Mouse (Mus musculus): ENCODE data around the gene Adap2. TPM values are rescaled to one million over a fixed set of nuclear protein-coding genes. Genes with fewer than 3 reads are reported as not detected.
A peak's percentile ranks its signal among the peaks of the same experiment; 100 is the strongest.
"Not testable (repeated sequence)": the region's sequence is repeated elsewhere in the genome, so short reads cannot be mapped to it uniquely, and the experiment has no call there.

Gene Adap2
- polyA plus RNA-seq, 1 experiment from 2014 or later: 0.19 TPM

DNA sequence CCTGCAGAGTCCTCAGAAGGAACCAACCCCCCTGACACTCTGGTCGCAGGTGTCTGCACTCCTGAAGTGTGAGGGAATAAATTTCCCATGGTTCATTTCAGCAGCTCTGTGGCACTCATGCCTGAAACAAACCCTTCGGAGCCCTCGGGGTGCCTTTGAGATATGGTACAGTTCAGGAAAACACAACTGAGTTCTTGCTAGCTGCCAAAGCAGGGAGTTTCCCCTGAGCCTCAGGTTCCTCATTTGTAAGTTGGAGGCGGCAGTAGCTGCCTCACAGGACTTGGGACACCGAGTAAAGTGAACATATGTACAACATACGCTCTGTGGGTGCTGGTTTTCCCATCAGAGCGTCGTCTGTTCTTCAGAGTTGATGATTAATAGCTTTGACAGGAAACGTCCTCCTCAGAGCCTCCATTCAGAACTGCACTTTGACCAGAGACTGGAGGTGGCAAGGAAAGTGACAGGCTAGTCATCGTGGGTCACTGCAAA lies 8.1 kb upstream of the Adap2 start:
- ChIA-PET CTCF (no interaction called here), POLR2A (no interaction called here)
- DNase-seq (ENCODE audit: low read depth, low spot score) (no peak), ATAC-seq (no peak)
- TF ChIP-seq CTCF (IDR thresholded peaks at IDR 0.05): no peak
- in situ Hi-C loops (cut with MboI; ENCODE audit: low pct_unique_long_range_greater_than_20kb): no loop called here
- no peaks in the 10 kb centered on the region for H3K27me3 ChIP-seq

DNA sequence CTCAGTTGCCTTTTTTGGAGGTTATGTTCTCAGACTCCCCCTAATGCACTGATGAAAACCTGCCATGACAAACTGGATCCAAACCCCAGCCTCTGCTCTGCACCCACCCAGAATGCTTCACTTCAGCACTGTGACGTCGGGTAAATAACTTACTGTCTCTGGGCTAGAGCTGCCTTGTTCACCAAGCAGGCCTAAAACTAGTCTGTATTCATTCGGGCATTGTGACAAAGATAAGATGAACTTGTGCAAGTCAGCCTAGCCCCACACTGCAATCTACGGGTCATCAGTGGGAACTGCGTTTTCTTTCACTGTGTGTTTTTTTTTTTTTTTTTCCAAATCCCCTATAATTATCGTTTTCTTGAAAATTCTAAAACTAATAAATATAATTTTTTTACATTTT lies 6.2 kb upstream of the Adap2 start:
- CTCF ChIA-PET: no interaction called here

DNA sequence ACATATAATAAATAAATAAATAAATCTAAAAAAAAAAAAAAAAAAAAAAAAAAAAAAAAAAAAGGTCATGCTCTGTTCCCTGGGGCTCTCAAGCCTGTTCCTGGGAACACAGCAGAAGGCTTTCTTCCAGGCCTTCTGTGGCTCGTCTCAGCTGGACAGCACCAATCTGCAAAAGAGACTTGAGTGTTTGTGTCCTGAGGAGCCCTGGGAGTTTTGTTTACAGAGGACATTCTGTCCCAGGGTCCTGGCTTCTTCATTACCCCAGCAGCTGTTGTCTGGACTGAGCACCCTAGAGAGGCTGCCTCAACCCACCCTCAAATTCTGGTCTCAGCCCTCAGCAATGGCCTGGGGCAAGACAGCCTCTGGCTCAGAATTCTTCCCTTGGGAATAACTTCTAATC lies 5.6 kb upstream of the Adap2 start:
- DNase-seq (ENCODE audit: low read depth, low spot score) (no peak), ATAC-seq (no peak)
- ChIA-PET POLR2A (no interaction called here), CTCF (no interaction called here)
- in situ Hi-C loops (cut with MboI; ENCODE audit: low pct_unique_long_range_greater_than_20kb): no loop called here
- no peak for TF ChIP-seq CTCF (IDR thresholded peaks at IDR 0.05)
- no peaks in the 10 kb centered on the region for H3K27me3 ChIP-seq

More for the DNA sequence above, 6.2 kb upstream of the Adap2 start:
- ATAC-seq (no peak), DNase-seq (ENCODE audit: low read depth, low spot score) (no peak)
- no peaks in the 10 kb centered on the region for H3K27me3 ChIP-seq
- POLR2A ChIA-PET: no interaction called here
- in situ Hi-C loops (cut with MboI; ENCODE audit: low pct_unique_long_range_greater_than_20kb): no loop called here
- no peak for TF ChIP-seq CTCF (IDR thresholded peaks at IDR 0.05)

DNA sequence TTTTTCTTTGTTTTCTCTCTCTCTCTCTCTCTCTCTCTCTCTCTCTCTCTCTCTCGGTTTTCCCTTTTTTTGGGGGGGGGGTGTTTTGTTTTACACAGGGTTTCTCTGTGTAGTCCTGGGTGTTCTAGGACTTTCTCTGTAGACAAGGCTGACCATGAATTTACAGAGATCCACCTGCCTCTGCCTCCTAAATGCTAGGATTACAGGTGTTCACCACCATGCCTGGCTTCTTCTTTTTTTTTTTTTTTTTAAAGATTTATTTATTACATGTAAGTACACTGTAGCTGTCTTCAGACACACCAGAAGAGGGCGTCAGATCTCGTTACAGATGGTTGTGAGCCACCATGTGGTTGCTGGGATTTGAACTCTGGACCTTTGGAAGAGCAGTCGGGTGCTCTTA lies 4.9 kb upstream of the Adap2 start:
- DNase-seq (ENCODE audit: low read depth, low spot score); POLR2A ChIA-PET; CTCF ChIA-PET; H3K27me3 ChIP-seq; ATAC-seq; in situ Hi-C loops (cut with MboI; ENCODE audit: low pct_unique_long_range_greater_than_20kb): not testable (repeated sequence)

DNA sequence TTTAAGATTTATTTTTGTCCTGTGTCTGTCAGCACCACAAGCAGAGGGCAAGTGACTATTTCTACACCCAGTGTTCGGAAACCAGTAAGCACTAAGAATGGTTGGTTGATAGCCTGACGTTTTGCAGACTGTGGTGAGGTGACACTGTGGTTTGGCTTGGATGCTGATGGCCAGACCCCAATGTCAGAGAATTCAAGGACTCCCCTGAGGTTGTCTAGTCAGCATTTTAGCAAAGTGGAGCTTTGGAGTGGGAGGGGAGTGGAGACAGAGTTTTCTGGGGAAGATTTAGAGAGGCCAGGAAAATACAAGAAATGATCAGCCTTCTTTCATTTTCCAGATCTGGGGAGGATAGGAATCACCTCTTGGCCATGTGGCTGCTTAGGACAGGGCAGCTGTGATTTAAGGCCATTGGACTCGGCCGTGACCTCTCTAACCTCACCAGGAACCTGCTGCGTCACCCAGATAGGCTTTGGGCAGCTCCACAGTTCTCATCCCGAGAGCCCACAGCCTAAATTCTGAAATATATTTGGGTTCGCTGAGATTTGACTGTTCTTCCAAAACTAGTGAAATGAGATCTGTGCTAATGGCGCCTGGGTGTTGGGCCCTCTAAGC lies 4.4 kb upstream of the Adap2 start:
- in situ Hi-C loops (cut with MboI; ENCODE audit: low pct_unique_long_range_greater_than_20kb): no loop called here
- ChIA-PET CTCF (no interaction called here), POLR2A (no interaction called here)
- TF ChIP-seq CTCF (IDR thresholded peaks at IDR 0.05): no peak
- DNase-seq (ENCODE audit: low read depth, low spot score): no peak
- ATAC-seq: no peak
- H3K27me3 ChIP-seq: no peaks in the 10 kb centered on the region

DNA sequence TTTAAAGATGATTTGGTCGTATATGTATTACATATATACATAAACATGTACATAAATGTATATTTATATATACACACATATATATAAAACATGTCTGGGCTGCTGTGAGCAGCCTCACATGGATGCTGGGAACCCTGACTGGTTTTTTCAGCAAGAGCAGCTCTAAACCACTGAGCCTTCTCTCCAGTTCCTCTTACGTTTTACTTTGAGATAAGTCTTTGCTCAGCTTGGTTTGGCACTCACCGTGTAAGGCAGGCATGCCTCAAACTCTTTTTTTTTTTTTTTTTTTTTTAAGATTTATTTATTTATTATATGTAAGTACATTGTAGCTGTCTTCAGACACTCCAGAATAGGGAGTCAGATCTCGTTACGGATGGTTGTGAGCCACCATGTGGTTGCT lies 3.3 kb upstream of the Adap2 start:
- no peak for TF ChIP-seq CTCF (IDR thresholded peaks at IDR 0.05)
- ChIA-PET CTCF (interaction anchor here (0.8 kb wide), 1 partner anchor 14 kb away, joined by 4 read pairs; no protein-coding TSS in a partner anchor), POLR2A (interaction anchor here (0.6 kb wide), 1 partner anchor 98 kb away, joined by 3 read pairs; no protein-coding TSS in a partner anchor)
- ATAC-seq (no peak), DNase-seq (ENCODE audit: low read depth, low spot score) (no peak)
- H3K27me3 ChIP-seq: no peaks in the 10 kb centered on the region
- in situ Hi-C loops (cut with MboI; ENCODE audit: low pct_unique_long_range_greater_than_20kb): no loop called here

DNA sequence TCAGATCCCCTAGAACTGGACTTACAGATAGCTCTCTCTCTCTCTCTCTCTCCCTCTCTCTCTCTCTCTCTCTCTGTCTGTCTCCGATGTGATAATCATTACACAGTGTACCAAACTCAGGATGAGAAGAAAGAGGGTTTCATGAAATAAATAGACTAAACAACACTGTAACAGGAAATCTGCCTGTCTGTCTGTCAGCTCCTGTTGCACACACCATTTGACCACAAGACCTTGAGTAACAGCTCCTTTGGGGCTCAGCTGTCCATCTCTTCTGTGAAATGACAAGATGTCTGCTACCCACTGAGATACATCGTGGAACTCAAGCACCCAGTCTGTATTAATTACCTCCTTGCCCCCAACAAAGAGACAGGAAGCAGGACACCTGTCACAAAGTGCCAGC lies 2.4 kb upstream of the Adap2 start:
- ChIA-PET CTCF (no interaction called here), POLR2A (no interaction called here)
- ATAC-seq: no peak

DNA sequence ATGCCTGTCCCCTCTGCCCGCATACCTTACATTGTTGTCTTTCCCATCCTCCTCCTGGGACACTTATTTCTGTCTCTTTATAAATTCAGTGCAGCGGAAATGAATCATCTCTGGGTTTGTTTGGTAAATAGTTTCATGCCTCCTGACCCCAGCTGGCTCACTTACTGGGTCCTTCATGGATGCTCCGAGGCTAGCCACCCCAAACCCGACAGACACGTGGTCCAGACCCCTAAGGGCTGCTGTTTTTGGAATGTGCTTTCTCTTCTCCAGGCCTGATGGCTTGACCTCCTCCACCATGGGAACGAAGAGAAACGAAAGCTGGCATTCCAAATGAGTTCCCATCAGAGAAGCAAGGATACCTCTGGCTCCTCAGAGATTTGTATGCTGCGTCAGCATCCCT lies 1.5 kb upstream of the Adap2 start:
- ChIA-PET POLR2A (no interaction called here), CTCF (interaction anchor here (1.5 kb wide), 1 partner anchor 31 kb away, joined by 3 read pairs; the partner anchor contains the start of gene Rnf135)
- H3K27me3 ChIP-seq: no peaks in the 10 kb centered on the region
- ATAC-seq (peak; percentile 47), DNase-seq (ENCODE audit: low read depth, low spot score) (no peak)
- in situ Hi-C loops (cut with MboI; ENCODE audit: low pct_unique_long_range_greater_than_20kb): no loop called here
- no peak for TF ChIP-seq CTCF (IDR thresholded peaks at IDR 0.05)

More for the DNA sequence above, 2.4 kb upstream of the Adap2 start:
- H3K27me3 ChIP-seq: no peaks in the 10 kb centered on the region
- in situ Hi-C loops (cut with MboI; ENCODE audit: low pct_unique_long_range_greater_than_20kb): no loop called here
- DNase-seq (ENCODE audit: low read depth, low spot score): no peak
- no peak for TF ChIP-seq CTCF (IDR thresholded peaks at IDR 0.05)

DNA sequence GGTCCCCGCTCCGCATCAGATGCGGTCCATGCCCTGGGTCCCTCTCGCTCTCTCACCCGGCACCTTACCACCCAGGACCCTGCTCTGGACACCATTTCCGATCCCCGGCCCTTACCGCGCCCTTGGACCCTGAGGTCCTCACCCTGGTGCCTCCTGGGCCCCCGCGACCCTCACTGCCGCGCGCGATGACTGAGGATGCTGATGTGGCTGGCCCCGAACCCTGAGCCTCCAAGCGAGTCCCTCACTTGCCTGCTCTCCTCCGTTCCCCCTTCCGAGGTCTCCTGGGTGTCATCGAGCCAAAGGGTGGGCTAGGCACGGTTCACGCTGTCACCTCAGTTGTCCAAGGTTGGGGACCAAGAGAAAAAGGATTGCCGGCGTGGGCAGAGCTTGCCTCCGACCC lies 596 bp downstream of the Adap2 start:
- H3K27me3 ChIP-seq: no peaks in the 10 kb centered on the region
- in situ Hi-C loops (cut with MboI; ENCODE audit: low pct_unique_long_range_greater_than_20kb): no loop called here
- ChIA-PET CTCF (no interaction called here), POLR2A (no interaction called here)
- DNase-seq (ENCODE audit: low read depth, low spot score) (no peak), ATAC-seq (no peak)
- no peak for TF ChIP-seq CTCF (IDR thresholded peaks at IDR 0.05)

DNA sequence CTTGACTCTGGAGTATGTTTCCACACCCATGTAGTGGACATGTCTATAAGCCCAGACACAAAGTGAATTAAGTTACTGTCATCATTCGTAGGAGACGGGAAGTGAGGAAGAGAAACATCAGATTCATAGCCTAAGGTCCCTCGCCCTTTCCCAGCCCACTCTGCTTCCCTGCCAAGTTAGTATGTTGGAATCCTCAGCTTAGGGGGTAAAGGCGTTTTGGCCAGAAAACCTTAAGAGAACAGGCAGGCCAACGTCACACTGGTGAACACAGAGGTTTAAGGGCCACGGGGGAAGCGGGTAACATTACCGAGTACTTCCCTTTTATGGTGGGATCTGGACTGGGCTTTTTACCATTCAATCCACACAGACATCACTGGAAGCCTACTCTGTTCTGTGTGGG lies 1.6 kb downstream of the Adap2 start:
- TF ChIP-seq CTCF (IDR thresholded peaks at IDR 0.05): no peak
- ATAC-seq (no peak), DNase-seq (ENCODE audit: low read depth, low spot score) (no peak)
- in situ Hi-C loops (cut with MboI; ENCODE audit: low pct_unique_long_range_greater_than_20kb): no loop called here
- ChIA-PET POLR2A (no interaction called here), CTCF (no interaction called here)
- H3K27me3 ChIP-seq: no peaks in the 10 kb centered on the region

DNA sequence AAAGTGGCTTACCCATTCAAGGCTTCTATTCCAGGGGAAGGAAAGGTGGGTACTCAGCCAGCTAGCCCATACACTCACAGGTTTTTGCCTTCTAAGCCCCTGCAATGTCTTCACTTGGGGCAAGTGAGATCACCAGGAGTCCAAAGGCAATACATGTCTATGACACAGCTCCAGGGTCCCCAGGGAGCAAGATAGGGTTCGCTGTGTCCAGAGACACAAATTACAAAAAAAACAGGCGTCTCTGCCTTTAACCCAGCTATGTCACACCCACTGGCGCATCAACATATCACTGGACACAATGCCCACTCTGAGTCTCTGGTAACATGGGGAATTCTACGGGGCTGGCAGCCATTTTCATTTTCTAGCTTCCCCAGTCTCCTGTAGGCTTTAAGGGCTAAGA lies 2.1 kb downstream of the Adap2 start:
- DNase-seq (ENCODE audit: low read depth, low spot score): no peak
- ChIA-PET CTCF (no interaction called here), POLR2A (no interaction called here)
- in situ Hi-C loops (cut with MboI; ENCODE audit: low pct_unique_long_range_greater_than_20kb): no loop called here
- no peak for TF ChIP-seq CTCF (IDR thresholded peaks at IDR 0.05)
- no peak for ATAC-seq
- no peaks in the 10 kb centered on the region for H3K27me3 ChIP-seq

DNA sequence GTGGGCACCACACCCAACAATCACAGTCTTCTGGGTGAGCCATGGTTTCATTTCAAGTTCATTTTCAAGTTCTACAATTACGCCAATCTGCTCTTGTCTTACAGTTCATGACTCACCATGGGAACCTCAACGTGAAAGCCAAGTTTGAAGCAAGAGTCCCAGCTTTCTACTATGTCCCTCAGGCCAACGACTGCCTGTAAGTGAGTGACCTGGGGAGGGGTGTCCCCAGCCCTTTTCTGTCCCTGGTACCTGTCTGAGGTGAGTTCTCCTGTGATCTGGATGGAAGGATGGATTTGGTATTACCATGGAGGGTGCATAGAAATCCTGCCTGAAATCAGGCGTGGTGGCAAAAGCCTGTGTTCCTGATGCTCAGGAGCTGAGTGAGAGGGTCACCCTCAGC lies 2.9 kb downstream of the Adap2 start:
- in situ Hi-C loops (cut with MboI; ENCODE audit: low pct_unique_long_range_greater_than_20kb): no loop called here
- no peaks in the 10 kb centered on the region for H3K27me3 ChIP-seq
- DNase-seq (ENCODE audit: low read depth, low spot score): no peak
- ATAC-seq: no peak
- POLR2A ChIA-PET: no interaction called here
- CTCF ChIA-PET: no interaction called here
- no peak for TF ChIP-seq CTCF (IDR thresholded peaks at IDR 0.05)
